Mouse (Mus musculus): ENCODE data around the gene Npas3. TPM values are rescaled to one million over a fixed set of nuclear protein-coding genes. Genes with fewer than 3 reads are reported as not detected.

The Npas3 gene
- total RNA-seq, 2 experiments from 2014 or later: 42.9 to 61.7 TPM

GRCm38 (mm10) chr12:54048126-54048525 lies 799.6 kb downstream of the Npas3 start:
- DNase-seq (ENCODE audit: low spot score in 2 of 2): no peak

- DNase-seq (ENCODE audit: low spot score in 2 of 2): no peak
Measured at GRCm38 (mm10) chr12:54049926-54050325, 801.4 kb downstream of the Npas3 start.

GRCm38 (mm10) chr12:54052939-54053338 lies 804.5 kb downstream of the Npas3 start:
- no peak for DNase-seq (ENCODE audit: low spot score in 2 of 2)

- DNase-seq (ENCODE audit: low spot score in 2 of 2): no peak
Measured at GRCm38 (mm10) chr12:54053598-54053997, 805.1 kb downstream of the Npas3 start.

GRCm38 (mm10) chr12:54060732-54061131 lies 812.3 kb downstream of the Npas3 start:
- DNase-seq (ENCODE audit: low spot score in 2 of 2): peak; percentile 91 to 94

GRCm38 (mm10) chr12:54061168-54061567 lies 812.7 kb downstream of the Npas3 start:
- DNase-seq (ENCODE audit: low spot score in 2 of 2): no peak

GRCm38 (mm10) chr12:54064986-54065385 lies 816.5 kb downstream of the Npas3 start:
- DNase-seq (ENCODE audit: low spot score in 2 of 2): no peak

GRCm38 (mm10) chr12:54065607-54066006 lies 817.1 kb downstream of the Npas3 start:
- DNase-seq (ENCODE audit: low spot score in 2 of 2): no peak

- DNase-seq (ENCODE audit: low spot score in 2 of 2): no peak
Measured at GRCm38 (mm10) chr12:54067419-54067818, 818.9 kb downstream of the Npas3 start.

- DNase-seq (ENCODE audit: low spot score in 2 of 2): no peak
Measured at GRCm38 (mm10) chr12:54067886-54068756, 819.6 kb downstream of the Npas3 start.

- no peak for DNase-seq (ENCODE audit: low spot score in 2 of 2)
Measured at GRCm38 (mm10) chr12:54068757-54069146, 820.3 kb downstream of the Npas3 start.

- DNase-seq (ENCODE audit: low spot score in 2 of 2): no peak
Measured at GRCm38 (mm10) chr12:54074012-54074411, 825.5 kb downstream of the Npas3 start.

- DNase-seq (ENCODE audit: low spot score in 2 of 2): no peak
Measured at GRCm38 (mm10) chr12:54080996-54081395, 832.5 kb downstream of the Npas3 start.

GRCm38 (mm10) chr12:54093729-54094128 lies 845.3 kb downstream of the Npas3 start:
- DNase-seq (ENCODE audit: low spot score in 2 of 2): no peak

GRCm38 (mm10) chr12:54096492-54096891 lies 848.0 kb downstream of the Npas3 start:
- no peak for DNase-seq (ENCODE audit: low spot score in 2 of 2)

- no peak for DNase-seq (ENCODE audit: low spot score in 2 of 2)
Measured at GRCm38 (mm10) chr12:54098136-54098535, 849.7 kb downstream of the Npas3 start.

GRCm38 (mm10) chr12:54098785-54099184 lies 850.3 kb downstream of the Npas3 start:
- DNase-seq (ENCODE audit: low spot score in 2 of 2): peak; percentile 72 to 73

- no peak for DNase-seq (ENCODE audit: low spot score in 2 of 2)
Measured at GRCm38 (mm10) chr12:54099458-54099857, 851.0 kb downstream of the Npas3 start.

- DNase-seq (ENCODE audit: low spot score in 2 of 2): no peak
Measured at GRCm38 (mm10) chr12:54101307-54101870, 852.9 kb downstream of the Npas3 start.

- DNase-seq (ENCODE audit: low spot score in 2 of 2): no peak
Measured at GRCm38 (mm10) chr12:54102500-54102899, 854.0 kb downstream of the Npas3 start.

GRCm38 (mm10) chr12:54105531-54105930 lies 857.1 kb downstream of the Npas3 start:
- no peak for DNase-seq (ENCODE audit: low spot score in 2 of 2)

GRCm38 (mm10) chr12:54105946-54106345 lies 857.5 kb downstream of the Npas3 start:
- no peak for DNase-seq (ENCODE audit: low spot score in 2 of 2)

GRCm38 (mm10) chr12:54110342-54110741 lies 861.9 kb downstream of the Npas3 start:
- no peak for DNase-seq (ENCODE audit: low spot score in 2 of 2)
